Mouse (Mus musculus) liver, embryonic 14.5 days (tissue): ENCODE measurements around the gene Mrpl20. TPM values are rescaled to one million over a fixed set of nuclear protein-coding genes. Genes with fewer than 3 reads are reported as not detected.

Experiments used
- ATAC-seq: fragments of 200-750 bp; cut with Nextera tagmentation; 2 replicates; pipeline ENCODE4 v1.8.0; 2017; ENCODE audit warnings: moderate number of reproducible peaks, mild to moderate bottlenecking, moderate library complexity; ENCODE audit not compliant: insufficient read depth
- DNase-seq, 3 experiments: peaks; one replicate each; pipeline ENCODE4 v3.0.0-alpha.2; 2012 to 2013; ENCODE audit warnings: low read depth in 3 of 3, low spot score in 3 of 3
- H3K27ac ChIP-seq: fragments of 300-500 bp; sonication (generic); 2 replicates; pipeline ENCODE4 v1.5.1; 2014; ENCODE audit warnings: moderate library complexity, mild to moderate bottlenecking, control low read depth, inconsistent platforms
- H3K27me3 ChIP-seq: fragments of 300-500 bp; sonication (generic); 2 replicates; pipeline ENCODE4 v1.6.1; 2014; ENCODE audit warnings: mild to moderate bottlenecking, low read length, moderate library complexity; ENCODE audit not compliant: control insufficient read depth, insufficient read depth
- H3K36me3 ChIP-seq: fragments of 300-500 bp; sonication (generic); replicated peaks from 2 replicates; pipeline ENCODE4 v1.6.1; 2014; ENCODE audit warnings: low read depth; ENCODE audit not compliant: control insufficient read depth, insufficient read depth
- H3K4me1 ChIP-seq, 2 experiments: fragments of 200-500 bp in 1 of 2; fragments of 300-500 bp in 1 of 2; sonication (generic) in 1 of 2; replicated peaks; 2 replicates each; pipeline ENCODE4 v1.6.1; 2012 to 2014; ENCODE audit warnings: antibody characterized with exemption in 1 of 2, inconsistent platforms in 1 of 2, low read length in 1 of 2; ENCODE audit not compliant: control insufficient read depth in 2 of 2, insufficient read depth in 2 of 2
- H3K4me2 ChIP-seq: fragments of 300-500 bp; sonication (generic); 2 replicates; pipeline ENCODE4 v1.6.1; 2014; ENCODE audit warnings: low read depth, mild to moderate bottlenecking, control low read depth, moderate library complexity
- H3K4me3 ChIP-seq, 2 experiments: fragments of 200-500 bp in 1 of 2; fragments of 300-500 bp in 1 of 2; sonication (generic) in 1 of 2; 2 replicates each; pipeline ENCODE4 v1.5.1; 2012 to 2014; ENCODE audit warnings: low read depth in 2 of 2, low read length in 2 of 2, mild to moderate bottlenecking in 2 of 2, control low read depth in 1 of 2, inconsistent platforms in 1 of 2, moderate library complexity in 1 of 2; ENCODE audit not compliant: insufficient read depth in 1 of 2
- H3K9ac ChIP-seq: fragments of 300-500 bp; sonication (generic); replicated peaks from 2 replicates; pipeline ENCODE4 v1.6.1; 2014; ENCODE audit warnings: mild to moderate bottlenecking, control low read depth, moderate library complexity
- H3K9me3 ChIP-seq: fragments of 300-500 bp; sonication (generic); 2 replicates; pipeline ENCODE4 v1.6.1; 2016; ENCODE audit warnings: low read length, mixed read lengths; ENCODE audit not compliant: control insufficient read depth
- CTCF ChIP-seq: IDR thresholded peaks from 2 replicates; pipeline ENCODE4 v1.5.1; 2016; ENCODE audit warnings: antibody characterized with exemption, low read depth, control low read depth
- EP300 ChIP-seq: IDR thresholded peaks from 2 replicates; pipeline ENCODE4 v1.6.1; 2016; ENCODE audit warnings: antibody characterized with exemption, low read depth
- WGBS: fragments of 180-500 bp; shearing (Covaris S2); extraction: QIAGEN DNeasy Blood & Tissue Kit; methylation state at CpG from one replicate; pipeline ENCODE4 v1.1.7; 2014; ENCODE audit not compliant: insufficient replicate concordance; 5-methylcytosine and 5-hydroxymethylcytosine counted together
- polyA plus RNA-seq, 2 experiments: library from polyadenylated mRNA; depleted of rRNA in 1 of 2; stranded (reverse) in 1 of 2; unstranded in 1 of 2; fragments of >200 nt; fragmentation: Nextera tagmentation in 1 of 2; extraction: Ambion mirVana in 1 of 2; gene quantifications; 2 replicates each; pipeline versions ENCODE4 v1.2.1 to v1.2.3; 2012 to 2014

Mrpl20 gene
- polyA plus RNA-seq, 2 experiments, result 62.8 to 200 TPM

- Histone ChIP-seq H3K4me1 (peaks cover 11 to 12% of the 10 kb centered on the region in 2 experiments; a peak in 3 of 4 replicates), H3K27ac (no peak overlapping the region), H3K36me3 (no peaks in the 10 kb centered on the region), H3K4me3 (peak overlapping the region; percentile 62 to 94), H3K9ac (peak overlapping the region; percentile 75), H3K9me3 (no peaks in the 10 kb centered on the region), H3K4me2 (peak overlapping the region; percentile 99), H3K27me3 (no peaks in the 10 kb centered on the region)
- TF ChIP-seq EP300 (no peak), CTCF (no peak)
- ATAC-seq (no peak), DNase-seq (no peak)
- 58% methylated on average over 7 of the region's 7 CpGs for WGBS
These were observed 45.9 kb downstream of the Mrpl20 start for GRCm38 (mm10) chr4:155848434-155849095.

- Histone ChIP-seq H3K9ac (no peak overlapping the region), H3K27me3 (no peaks in the 10 kb centered on the region), H3K27ac (no peak overlapping the region), H3K4me2 (peak overlapping the region; percentile 99; the same call in 1 of the 2 replicates), H3K36me3 (no peaks in the 10 kb centered on the region), H3K4me3 (no peak overlapping the region), H3K9me3 (no peaks in the 10 kb centered on the region), H3K4me1 (peaks cover 11 to 12% of the 10 kb centered on the region in 2 experiments; a peak in 3 of 4 replicates)
- TF ChIP-seq EP300 (no peak), CTCF (no peak)
- no peak for ATAC-seq
- WGBS, result 76% methylated on average over 2 of the region's 2 CpGs
- no peak for DNase-seq
These were observed 46.7 kb downstream of the Mrpl20 start for GRCm38 (mm10) chr4:155849391-155849790.

- no peak overlapping the region for H3K4me3 ChIP-seq
- DNase-seq (no peak), ATAC-seq (no peak)
- H3K9me3 ChIP-seq, result no peaks in the 10 kb centered on the region
- no peak overlapping the region for H3K9ac ChIP-seq
- no peak overlapping the region for H3K27ac ChIP-seq
- 74% methylated on average over 3 of the region's 3 CpGs for WGBS
- TF ChIP-seq CTCF, result no peak
- H3K27me3 ChIP-seq, result no peaks in the 10 kb centered on the region
- H3K4me2 ChIP-seq, result peak overlapping the region; percentile 99; the same call in 1 of the 2 replicates
- no peaks in the 10 kb centered on the region; the same call in 1 of the 2 replicates for H3K36me3 ChIP-seq
- peaks cover 11 to 12% of the 10 kb centered on the region in 2 experiments; a peak in 3 of 4 replicates for H3K4me1 ChIP-seq
These were observed 47.2 kb downstream of the Mrpl20 start for GRCm38 (mm10) chr4:155849792-155850451.

GRCm38 (mm10) chr4:155851368-155851767 is 48.7 kb downstream of the Mrpl20 start:
- H3K27ac ChIP-seq, result no peak overlapping the region
- DNase-seq, result no peak
- H3K4me2 ChIP-seq, result no peak overlapping the region
- H3K36me3 ChIP-seq, result peaks cover 6% of the 10 kb centered on the region
- no peaks in the 10 kb centered on the region for H3K27me3 ChIP-seq
- H3K4me3 ChIP-seq, result no peak overlapping the region
- H3K9me3 ChIP-seq, result no peaks in the 10 kb centered on the region
- H3K4me1 ChIP-seq, result peaks cover 11 to 12% of the 10 kb centered on the region in 2 experiments; a peak in 3 of 4 replicates
- no peak for ATAC-seq
- no peak for TF ChIP-seq EP300
- TF ChIP-seq CTCF, result no peak
- H3K9ac ChIP-seq, result no peak overlapping the region
- WGBS, result 74% methylated on average over 3 of the region's 3 CpGs

GRCm38 (mm10) chr4:155851951-155852411 is 49.3 kb downstream of the Mrpl20 start:
- no peak for DNase-seq
- 81% methylated on average over 2 of the region's 2 CpGs for WGBS
- TF ChIP-seq CTCF (no peak), EP300 (no peak)
- H3K36me3 ChIP-seq, result peaks cover 6% of the 10 kb centered on the region
- no peak overlapping the region for H3K9ac ChIP-seq
- ATAC-seq, result no peak
- no peaks in the 10 kb centered on the region for H3K9me3 ChIP-seq
- no peak overlapping the region for H3K4me3 ChIP-seq
- no peaks in the 10 kb centered on the region for H3K27me3 ChIP-seq
- H3K4me1 ChIP-seq, result peaks cover 8 to 12% of the 10 kb centered on the region in 2 experiments; a peak in 3 of 4 replicates
- no peak overlapping the region for H3K27ac ChIP-seq
- no peak overlapping the region for H3K4me2 ChIP-seq
